Mouse (Mus musculus) B cell, adult 2 months (primary cell): ENCODE data around the gene Mcpt8.
A peak's percentile ranks its signal among the peaks of the same experiment; 100 is the strongest.
"Not testable (repeated sequence)": the region's sequence is repeated elsewhere in the genome, so short reads cannot be mapped to it uniquely, and the experiment has no call there.

Experiments
- DNase-seq, 2 experiments: peaks; one replicate each; pipeline ENCODE4 v3.0.0; 2022

The Mcpt8 gene

DNA sequence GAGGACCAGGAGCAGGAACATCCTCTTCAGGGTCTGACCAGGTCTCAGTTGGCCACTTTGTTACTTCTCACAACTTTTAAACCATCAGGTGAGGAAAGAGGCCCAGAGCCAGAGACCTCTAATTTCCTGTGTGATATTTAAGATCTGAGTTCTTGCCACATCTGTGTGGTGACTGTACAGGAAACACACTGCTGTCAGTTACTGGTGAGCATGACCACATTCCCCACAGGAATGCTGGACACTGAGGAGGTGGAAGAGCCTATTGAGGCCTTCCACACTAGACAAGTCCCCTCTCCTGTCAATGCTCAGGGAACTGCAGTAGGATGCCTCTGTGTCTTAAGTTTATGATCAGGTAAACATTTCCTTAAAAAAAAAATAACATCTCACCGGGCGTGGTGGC is at the start of gene Mcpt8:
TSS of gene Mcpt8 (minus strand) at position 107 of the 400 bp plus-strand sequence.
- DNase-seq: no peak

DNA sequence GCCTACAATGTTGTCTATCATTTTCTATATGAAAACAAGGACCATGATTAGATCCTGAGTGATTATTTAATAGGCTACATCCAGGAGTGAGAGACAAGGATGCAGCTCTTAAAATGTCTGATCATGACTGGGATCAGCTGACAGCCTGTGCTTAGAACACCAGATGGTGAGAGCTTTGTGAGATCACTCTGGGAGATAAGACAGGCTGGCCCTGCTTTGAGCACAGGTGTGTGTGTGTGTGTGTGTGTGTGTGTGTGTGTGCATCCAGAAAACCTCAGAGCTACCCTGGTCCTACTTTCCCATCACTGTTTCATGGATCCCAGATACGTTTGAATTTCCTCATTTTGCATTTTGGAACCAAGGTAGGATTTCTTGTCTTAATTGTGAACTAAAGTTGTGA is 48.6 kb upstream of the Mcpt8 start:
- not testable (repeated sequence) for DNase-seq

DNA sequence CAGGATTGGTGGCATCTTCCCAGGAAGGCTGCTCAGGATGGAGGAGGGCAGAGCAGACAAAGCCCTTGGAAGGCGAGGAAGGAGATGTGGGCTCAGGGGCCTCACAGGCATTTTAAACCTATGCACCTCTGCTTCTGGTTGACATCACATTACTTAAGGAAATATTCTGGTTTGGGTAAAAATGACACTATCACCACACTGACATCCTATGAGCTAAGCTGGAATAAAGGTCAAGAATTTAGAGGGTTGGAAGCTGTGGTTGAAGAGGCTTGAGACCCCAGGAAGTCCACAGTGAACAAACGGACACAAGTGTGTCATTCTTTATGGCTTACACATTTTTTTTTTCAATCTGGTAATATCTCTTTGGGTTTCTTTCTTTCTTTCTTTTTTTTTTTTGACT is 47.4 kb upstream of the Mcpt8 start, which contains the start of gene Gzmd:
TSS of gene Gzmd (minus strand) at position 101 of the 400 bp plus-strand sequence.
- DNase-seq: not testable (repeated sequence)

DNA sequence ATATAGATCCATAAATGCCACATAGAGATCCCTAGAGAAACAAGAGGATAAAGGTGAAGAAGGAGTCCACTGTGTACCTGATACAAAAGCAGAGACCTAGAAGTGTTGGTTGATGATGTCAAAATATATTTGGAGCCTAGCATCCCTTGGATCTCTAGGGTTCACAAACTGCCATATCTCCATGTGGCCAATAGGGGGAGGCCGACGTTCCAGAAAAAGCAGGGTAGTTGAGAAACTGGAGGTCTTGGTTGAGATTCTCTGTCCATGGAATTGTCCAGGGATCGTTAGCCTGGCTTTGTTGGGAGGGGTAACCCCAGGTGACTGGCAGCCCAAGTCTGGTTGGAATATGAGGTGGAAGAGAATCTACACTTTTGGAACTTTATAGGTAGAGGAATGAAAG is 43.3 kb upstream of the Mcpt8 start:
- DNase-seq: no peak

DNA sequence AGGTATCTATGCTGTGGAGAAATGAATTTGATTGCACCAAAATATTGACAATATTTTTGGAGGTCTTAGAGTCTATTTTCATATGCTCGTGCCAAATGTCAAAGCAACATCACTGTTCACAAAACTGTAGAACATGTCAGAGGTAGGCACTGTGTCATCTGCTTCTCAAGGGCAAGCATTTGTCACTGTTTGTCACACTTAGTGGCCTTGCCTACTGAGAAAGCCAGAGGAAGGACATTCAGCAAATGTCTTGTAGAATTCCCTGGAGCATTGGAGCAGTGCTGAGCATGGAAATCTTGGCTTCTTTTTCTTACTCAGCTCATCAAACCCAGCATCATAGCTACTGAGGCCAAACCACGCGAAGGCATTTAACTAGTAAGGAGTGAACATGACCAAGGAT is 38.4 kb upstream of the Mcpt8 start:
- DNase-seq: no peak

DNA sequence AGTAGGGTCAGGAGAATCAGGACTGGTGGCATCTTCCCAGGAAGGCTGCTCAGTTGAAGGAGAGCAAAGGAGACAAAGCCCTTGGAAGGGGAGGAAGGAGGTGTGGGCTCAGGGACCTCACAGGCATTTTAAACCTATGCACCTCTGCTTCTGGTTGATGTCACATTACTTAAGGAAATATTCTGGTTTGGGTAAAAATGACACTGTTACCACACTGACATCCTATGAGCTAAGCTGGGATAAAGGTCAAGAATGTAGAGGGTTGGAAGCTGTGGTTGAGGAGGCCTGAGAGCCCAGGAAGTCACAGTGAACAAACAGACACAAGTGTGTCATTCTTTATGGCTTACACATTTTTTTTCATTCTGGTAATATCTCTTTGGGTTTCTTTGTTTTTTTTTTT is 35.5 kb upstream of the Mcpt8 start, which contains the start of gene Gzme:
TSS of gene Gzme (minus strand) at position 101 of the 400 bp plus-strand sequence.
- no peak for DNase-seq

DNA sequence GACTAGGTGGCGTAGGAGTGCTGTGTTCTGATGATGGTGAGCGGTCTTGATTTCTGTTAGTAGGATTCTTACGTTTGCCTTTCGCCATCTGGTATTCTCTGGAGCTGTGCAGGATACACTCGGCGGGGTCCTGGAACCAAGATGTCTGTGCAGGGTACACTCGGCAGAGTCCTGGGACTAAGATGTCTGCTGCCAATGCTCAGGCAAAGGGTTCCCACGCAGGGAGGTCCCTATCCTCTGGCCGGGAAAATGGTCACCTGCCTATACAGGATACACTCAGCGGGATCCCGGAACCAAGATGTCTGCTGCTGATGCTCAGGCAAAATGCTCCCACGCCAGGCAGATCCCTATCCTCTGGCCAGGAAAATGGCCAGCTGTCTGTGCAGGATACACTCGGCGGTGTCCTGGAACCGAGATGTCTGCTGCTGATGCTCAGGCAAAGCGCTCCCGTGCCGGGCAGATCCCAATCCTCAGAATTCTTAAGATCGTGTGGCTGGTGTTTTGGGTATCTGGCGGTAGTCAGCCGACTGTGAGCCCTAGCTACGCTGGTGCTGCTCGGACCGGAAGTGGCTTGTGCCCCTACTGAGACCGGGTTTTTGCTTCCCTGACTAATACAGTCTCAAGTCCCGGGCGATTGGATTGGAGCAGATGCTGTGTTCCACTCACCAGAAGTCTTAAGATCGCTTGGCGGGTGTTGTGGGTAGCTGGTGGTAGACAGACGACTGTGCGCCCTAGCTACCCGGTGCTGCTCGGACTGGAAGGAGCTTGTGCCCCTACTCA is 30.6 kb upstream of the Mcpt8 start:
- not testable (repeated sequence) for DNase-seq

DNA sequence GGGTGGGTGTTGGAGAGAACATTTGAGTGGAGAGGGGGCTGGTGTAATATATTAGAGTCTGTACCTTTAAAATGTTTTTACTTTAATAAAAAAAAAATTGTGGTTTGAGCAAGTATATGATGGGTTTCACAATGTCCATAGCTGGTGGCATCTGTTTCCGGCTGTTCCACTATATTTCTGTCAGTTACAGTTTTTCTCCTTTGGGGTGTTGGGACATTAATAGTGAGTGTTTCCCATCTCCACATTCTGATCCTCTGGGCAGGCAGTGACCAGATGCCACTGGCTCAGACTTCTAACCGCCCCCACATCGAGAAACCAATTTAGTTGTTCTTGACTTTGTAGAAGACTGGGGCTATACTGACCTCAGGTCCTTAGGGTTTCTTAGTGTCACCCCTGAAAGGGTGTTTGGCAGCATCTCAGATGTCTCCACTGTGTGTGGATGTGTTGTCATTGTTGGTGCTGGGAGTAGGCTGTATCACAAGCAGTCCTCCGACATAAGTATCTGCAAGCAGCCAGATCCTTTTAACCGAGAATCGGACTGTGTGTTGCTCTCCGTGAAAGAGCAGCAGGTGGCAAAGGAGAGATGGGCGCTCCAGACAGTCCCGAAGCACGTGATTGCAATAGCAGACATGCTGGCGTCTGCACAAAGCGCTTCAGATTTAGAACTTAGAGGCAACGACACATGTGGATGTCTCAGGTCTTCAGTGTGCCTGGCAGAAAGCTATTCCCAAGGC is 20.5 kb upstream of the Mcpt8 start:
- no peak for DNase-seq

DNA sequence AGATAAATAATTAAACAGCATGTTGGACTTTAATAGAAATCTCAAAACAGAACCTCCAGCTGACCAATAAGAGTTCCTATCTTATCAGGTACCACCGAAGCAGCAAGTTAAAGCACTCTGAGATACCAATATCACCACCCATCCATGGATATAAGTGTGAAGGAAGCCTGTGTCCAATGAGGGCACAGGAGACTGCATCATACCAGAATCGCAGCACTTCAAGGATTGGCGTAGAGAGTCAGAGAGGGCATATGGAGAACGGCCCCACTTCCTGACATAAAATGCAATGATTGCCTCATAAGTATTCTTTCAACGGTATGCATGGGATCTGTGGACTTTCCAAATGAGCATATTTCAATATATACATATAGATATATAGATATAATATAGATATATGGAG is 19.9 kb upstream of the Mcpt8 start:
- no peak for DNase-seq

DNA sequence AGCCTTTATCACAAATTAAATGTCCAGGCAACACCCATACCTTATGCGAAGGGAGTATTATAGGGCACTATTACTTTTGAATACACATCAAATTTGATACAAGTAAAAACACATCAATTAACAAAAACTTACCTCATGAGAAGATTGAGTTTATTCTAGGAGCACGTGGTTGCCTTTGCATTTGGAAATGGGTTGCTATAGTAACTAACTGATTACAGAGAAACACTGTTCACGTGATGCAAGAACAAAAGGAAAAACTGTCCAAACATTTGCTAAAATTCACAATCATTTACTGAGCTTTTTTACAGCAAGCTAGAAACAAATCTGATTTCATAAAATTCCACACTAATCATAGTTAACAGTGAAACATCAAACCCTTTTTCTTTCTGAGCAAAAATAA is 18.4 kb upstream of the Mcpt8 start:
- DNase-seq: no peak

DNA sequence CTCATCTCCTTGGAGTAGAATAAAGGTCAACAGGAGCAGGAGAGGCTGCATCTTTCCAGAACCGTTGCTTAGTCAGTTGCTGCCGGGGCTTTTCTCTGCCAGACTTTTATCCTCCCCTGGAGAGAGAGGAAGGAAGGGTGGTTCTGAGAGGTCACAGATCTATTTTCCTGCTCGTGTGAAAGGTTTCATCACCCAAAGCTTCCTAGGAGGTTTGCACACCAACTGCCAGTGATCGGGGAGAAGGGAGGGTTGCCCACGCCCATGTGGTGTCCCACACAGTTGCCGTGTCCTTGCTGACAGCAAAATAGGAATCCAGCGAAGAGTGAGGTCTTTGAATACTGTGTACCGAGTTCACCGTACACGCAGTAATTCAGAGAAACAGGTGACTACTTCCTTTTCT is 17.3 kb upstream of the Mcpt8 start, which contains the start of gene Ctsg:
TSS of gene Ctsg (minus strand) at position 189 of the 400 bp plus-strand sequence.
- no peak for DNase-seq

DNA sequence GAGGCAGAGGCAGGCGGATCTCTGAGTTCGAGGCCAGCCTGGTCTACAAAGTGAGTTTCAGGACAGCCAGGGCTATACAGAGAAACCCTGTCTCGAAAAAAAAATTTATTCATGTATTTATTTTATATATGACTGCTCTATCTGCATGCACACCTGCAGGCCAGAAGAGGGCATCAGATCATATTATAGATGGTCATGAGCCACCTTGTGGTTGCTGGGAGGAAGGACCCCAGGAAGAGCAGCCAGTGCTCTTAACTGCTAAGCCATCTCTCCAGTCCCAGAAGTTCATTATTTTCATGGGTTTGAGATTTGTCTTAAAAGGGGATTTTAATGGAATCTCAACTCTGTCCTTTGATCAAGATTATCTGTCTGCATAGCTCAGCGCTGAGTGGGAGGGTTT is 13.9 kb upstream of the Mcpt8 start:
- peak; percentile 5 to 13 for DNase-seq

DNA sequence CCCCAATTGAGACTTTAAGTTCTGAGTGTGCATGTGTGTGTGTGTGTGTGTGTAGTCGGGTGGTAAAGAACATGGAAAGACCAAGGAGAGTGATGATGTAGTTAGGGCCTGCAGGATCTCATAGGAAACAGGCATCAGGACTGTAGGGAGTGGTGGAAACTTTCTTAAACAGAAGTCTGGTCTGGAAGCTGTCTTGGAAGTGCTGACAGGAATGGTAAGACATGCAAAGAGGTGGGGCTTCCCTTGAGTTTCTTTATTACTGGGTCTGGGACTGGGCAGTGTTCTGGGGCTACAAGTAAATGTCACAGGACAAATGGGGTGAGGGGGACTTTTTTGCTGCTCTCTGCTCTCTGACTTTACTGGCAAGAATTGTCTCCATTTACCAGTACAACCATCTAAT is 12.5 kb upstream of the Mcpt8 start:
- no peak for DNase-seq

DNA sequence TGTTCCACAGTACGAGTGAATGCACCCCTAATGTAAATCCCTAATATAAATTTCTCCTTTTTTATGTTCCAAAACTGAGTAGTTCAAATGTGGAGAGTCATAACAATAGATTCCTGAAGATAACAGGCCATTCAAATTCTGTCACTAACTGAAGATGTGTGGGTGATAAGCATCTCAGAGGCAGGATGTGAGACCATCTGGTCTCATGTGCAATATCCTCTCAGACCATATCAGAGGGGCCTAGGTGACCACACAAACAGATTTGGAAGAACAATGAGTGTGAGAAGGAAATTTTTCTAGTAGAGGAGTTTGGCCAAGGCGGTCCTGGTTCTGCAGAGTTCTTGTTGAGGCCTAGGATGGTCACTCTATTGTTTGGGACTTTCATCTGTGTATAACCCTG is 8.3 kb upstream of the Mcpt8 start:
- DNase-seq: no peak

DNA sequence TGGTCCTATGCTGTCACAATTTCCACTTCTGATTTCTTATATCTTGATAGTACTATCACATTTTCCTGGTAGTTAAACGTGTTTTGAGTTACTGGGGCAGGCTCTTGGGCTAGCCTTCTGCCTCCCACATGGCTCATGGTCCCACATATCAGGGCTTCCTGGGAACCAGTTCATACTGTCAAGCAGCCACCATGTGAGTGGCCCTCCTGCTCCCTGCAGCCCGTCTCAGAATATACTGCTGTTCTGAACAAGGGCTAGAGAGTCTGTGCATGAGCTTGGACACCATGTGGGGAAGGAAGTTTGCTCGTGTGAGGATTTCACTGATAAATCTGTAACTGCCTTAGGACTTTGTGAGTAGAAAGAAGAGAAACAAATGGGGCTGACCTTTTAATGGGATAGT is 1.6 kb upstream of the Mcpt8 start:
- DNase-seq: no peak

DNA sequence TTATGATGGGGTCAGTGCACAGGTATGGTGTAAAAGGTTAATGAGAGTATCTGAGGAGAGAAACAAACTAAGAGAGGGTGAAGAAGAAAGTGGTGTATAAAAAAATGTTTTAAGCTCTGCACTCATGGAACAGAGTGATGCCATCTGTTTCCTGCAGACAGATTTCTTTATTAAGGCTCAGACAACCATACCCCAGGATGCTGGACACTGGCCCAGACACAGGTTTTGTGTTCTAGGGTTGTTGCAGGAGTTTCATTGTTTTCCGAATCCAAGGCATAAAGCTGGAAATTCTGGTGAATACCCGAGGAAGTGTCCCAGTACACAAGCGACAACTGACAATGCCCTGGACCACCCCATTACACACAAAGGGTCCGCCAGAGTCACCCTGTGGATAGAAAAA is 3.1 kb downstream of the Mcpt8 start:
- no peak for DNase-seq

DNA sequence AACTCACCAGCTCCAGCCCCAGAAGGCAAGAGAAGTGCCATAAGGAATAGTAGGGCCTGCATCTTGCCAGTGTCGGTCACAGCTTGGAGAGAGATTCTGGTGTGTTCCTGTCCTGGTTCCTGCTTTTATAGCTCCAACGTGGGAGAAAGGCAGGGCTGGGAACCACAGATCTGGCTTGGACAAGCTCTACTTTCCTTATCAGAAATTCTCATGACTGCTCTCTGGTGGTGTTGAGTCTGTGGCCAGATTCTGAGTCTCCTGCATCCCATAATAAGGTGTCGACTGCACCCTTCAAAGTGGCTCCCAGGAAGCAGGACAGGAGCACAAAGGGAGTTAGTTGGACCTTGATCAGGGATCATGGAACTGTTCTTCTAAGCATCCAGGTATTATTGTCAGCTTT is 22.9 kb downstream of the Mcpt8 start, which contains the start of gene Mcpt4:
TSS of gene Mcpt4 (minus strand) at position 101 of the 400 bp plus-strand sequence.
- not testable (repeated sequence) for DNase-seq

DNA sequence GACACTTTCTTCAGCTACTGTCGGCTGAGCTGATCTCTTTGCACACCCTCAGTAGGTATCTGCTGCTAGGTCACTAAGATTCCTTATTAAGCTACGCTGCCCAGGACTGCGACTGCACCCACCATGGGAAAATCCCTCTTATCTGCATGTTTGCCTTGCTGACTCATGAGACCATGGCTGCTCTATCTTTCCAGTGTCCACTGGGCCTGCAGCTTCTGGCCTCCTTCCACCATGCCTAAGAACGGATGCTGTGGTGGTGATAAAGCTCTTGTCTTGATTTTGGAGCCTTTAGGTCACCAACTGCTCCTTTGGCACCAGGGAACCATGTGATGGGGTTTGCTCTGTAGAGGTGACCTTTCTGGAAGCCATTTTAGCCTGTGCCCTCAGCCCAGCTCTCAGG is 27.4 kb downstream of the Mcpt8 start:
- DNase-seq: no peak

DNA sequence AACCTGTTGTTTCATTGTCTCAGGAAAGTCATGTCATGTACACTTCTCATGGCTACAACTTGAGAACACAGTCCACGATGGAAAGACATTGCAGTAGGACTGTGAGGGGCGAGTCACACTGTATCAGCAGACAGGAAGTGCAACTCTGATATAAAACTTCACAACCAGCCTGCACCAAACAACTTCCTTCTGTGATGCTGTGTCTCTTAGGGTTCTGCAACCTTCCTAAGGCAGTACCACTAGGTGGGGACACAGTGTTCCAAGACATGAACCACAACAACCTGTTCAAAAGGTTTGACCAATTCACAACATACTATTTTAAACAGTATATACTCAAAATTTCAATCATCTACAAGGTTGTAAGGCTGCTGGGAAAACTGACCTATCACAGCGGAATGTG is 29.7 kb downstream of the Mcpt8 start:
- DNase-seq: no peak

DNA sequence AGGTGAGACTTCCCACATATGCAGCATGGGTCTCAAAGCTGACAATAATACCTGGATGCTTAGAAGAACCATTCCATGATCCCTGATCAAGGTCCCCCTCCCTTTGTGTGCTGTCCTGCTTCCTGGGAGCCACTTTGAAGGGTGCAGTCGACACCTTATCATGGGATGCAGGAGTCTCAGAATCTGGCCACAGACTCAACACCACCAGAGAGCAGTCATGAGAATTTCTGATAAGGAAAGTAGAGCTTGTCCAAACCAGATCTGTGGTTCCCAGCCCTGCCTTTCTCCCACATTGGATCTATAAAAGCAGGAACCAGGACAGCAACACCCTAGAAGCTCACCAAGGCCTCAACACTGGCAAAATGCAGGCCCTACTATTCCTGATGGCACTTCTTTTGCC is 43.3 kb downstream of the Mcpt8 start, which contains the start of gene Mcpt2:
TSS of gene Mcpt2 (plus strand) at position 250 of the 400 bp plus-strand sequence.
- DNase-seq: not testable (repeated sequence)

DNA sequence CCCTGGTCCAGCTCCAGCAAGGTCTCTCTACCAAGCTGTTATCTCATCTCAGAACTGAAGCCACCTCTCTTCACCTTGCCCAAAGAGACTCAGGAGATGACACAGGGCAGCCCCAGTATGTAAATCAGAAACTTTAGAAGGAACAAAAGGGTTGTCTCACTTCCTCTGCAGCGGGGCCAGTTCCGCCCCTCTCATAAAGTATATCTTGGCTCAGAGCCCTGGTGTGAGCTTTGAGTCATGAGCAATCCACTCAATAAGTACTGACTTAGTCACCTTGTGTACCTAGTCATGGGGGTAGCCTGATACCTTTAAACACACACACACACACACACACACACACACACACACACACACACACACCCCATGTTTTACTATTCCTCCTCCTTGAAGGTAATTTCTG is 50.6 kb downstream of the Mcpt8 start:
- no peak for DNase-seq
